Mouse (Mus musculus) hindbrain, postnatal 0 days (tissue): ENCODE results near the gene Ppp4r3a. TPM values are rescaled to one million over a fixed set of nuclear protein-coding genes. Genes with fewer than 3 reads are reported as not detected.
A peak's percentile ranks its signal among the peaks of the same experiment; 100 is the strongest.
"Not testable (repeated sequence)": the region's sequence is repeated elsewhere in the genome, so short reads cannot be mapped to it uniquely, and the experiment has no call there.

Source experiments
- ATAC-seq: fragments of 200-750 bp; cut with Nextera tagmentation; 2 replicates; pipeline ENCODE4 v1.8.0; 2017; ENCODE audit warnings: mild to moderate bottlenecking, moderate TSS enrichment, moderate library complexity
- DNase-seq: peaks from one replicate; pipeline ENCODE4 v3.0.0-alpha.2; 2015; ENCODE audit warnings: low spot score
- H3K27ac ChIP-seq: fragments of 300-500 bp; sonication (generic); 2 replicates; pipeline ENCODE4 v1.5.1; 2014; ENCODE audit warnings: mild to moderate bottlenecking
- H3K27me3 ChIP-seq: fragments of 300-500 bp; sonication (generic); 2 replicates; pipeline ENCODE4 v1.6.1; 2014; ENCODE audit warnings: low read length, mixed read lengths; ENCODE audit not compliant: insufficient read depth
- H3K36me3 ChIP-seq: fragments of 300-500 bp; sonication (generic); 2 replicates; pipeline ENCODE4 v1.6.1; 2014; ENCODE audit warnings: low read length, mixed read lengths; ENCODE audit not compliant: insufficient read depth
- H3K4me1 ChIP-seq: fragments of 300-500 bp; sonication (generic); 2 replicates; pipeline ENCODE4 v1.6.1; 2014; ENCODE audit warnings: antibody characterized with exemption, low read length, mixed read lengths; ENCODE audit not compliant: insufficient read depth
- H3K4me2 ChIP-seq: fragments of 300-500 bp; sonication (generic); 2 replicates; pipeline ENCODE4 v1.6.1; 2014; ENCODE audit warnings: low read depth, mild to moderate bottlenecking, low read length, moderate library complexity, mixed read lengths
- H3K4me3 ChIP-seq: fragments of 300-500 bp; sonication (generic); 2 replicates; pipeline ENCODE4 v1.5.1; 2014; ENCODE audit warnings: low read length
- H3K9ac ChIP-seq: fragments of 300-500 bp; sonication (generic); replicated peaks from 2 replicates; pipeline ENCODE4 v1.6.1; 2014; ENCODE audit warnings: mild to moderate bottlenecking, low read length, moderate library complexity, mixed read lengths
- H3K9me3 ChIP-seq: fragments of 300-500 bp; sonication (generic); 2 replicates; pipeline ENCODE4 v1.6.1; 2016; ENCODE audit warnings: low read length, mixed read lengths
- CTCF ChIP-seq: IDR thresholded peaks from 2 replicates; pipeline ENCODE4 v1.5.1; 2016; ENCODE audit warnings: antibody characterized with exemption, control low read depth, low read depth
- WGBS: fragments of 180-500 bp; shearing (Covaris S2); extraction: QIAGEN DNeasy Blood & Tissue Kit; methylation state at CpG from one replicate; pipeline ENCODE4 v1.1.7; 2014; 5-methylcytosine and 5-hydroxymethylcytosine counted together
- polyA plus RNA-seq: library from polyadenylated mRNA; unstranded; fragments of >200 nt; fragmentation: Nextera tagmentation; extraction: Ambion mirVana; gene quantifications from 2 replicates; pipeline ENCODE4 v1.2.1, GENCODE M21; 2015
- total RNA-seq: library from RNA; depleted of rRNA; stranded (reverse); fragments of >200 nt; gene quantifications from 2 replicates; pipeline ENCODE4 v1.2.3, GENCODE M21; 2014

The Ppp4r3a gene
- total and polyA plus RNA-seq, 2 experiments from 2014 or later = 16.3 to 28.9 TPM

DNA sequence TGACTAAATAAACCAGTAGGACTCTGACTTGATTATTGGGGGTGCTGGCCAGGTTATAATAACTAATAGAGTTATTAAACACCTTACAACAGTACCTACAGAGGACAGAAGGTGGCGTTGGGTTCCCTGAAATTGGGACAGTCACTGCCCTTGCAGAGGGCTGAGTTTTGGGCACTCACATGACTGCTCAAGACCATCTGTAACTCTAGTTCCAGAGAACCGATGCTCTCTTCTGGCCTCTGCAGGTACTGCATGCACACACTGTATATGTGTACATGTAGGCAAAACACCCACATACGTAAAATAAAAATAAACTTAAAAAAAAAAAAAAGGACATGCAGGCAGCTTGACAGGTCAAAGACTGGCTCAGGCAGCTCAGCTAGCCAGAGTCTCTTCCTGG, 19.1 kb upstream of the Ppp4r3a start:
- no peaks in the 10 kb centered on the region for H3K36me3 ChIP-seq
- no peak overlapping the region for H3K27ac ChIP-seq
- 85% methylated on average over 3 of the region's 3 CpGs for WGBS
- no peaks in the 10 kb centered on the region for H3K9me3 ChIP-seq
- DNase-seq (peak; percentile 28), ATAC-seq (peak; percentile 67; the same call in 1 of the 2 replicates)
- H3K4me2 ChIP-seq = no peak overlapping the region
- peak; percentile 58 for TF ChIP-seq CTCF
- H3K27me3 ChIP-seq = no peaks in the 10 kb centered on the region
- H3K4me1 ChIP-seq = no peaks in the 10 kb centered on the region
- H3K4me3 ChIP-seq = no peak overlapping the region
- no peak overlapping the region for H3K9ac ChIP-seq

GRCm38 (mm10) chr12:101093678-101094077, 10.2 kb upstream of the Ppp4r3a start:
- not testable (repeated sequence) for ATAC-seq, H3K4me3 ChIP-seq, H3K27me3 ChIP-seq, H3K4me1 ChIP-seq, H3K27ac ChIP-seq, H3K4me2 ChIP-seq, H3K9ac ChIP-seq, H3K36me3 ChIP-seq, H3K9me3 ChIP-seq, DNase-seq
- 63% methylated on average over 3 of the region's 3 CpGs for WGBS

- 78% methylated on average over 1 of the region's 1 CpGs for WGBS
- Histone ChIP-seq H3K27ac (no peak overlapping the region), H3K27me3 (no peaks in the 10 kb centered on the region), H3K9me3 (no peaks in the 10 kb centered on the region), H3K4me2 (no peak overlapping the region), H3K4me1 (no peaks in the 10 kb centered on the region), H3K36me3 (no peaks in the 10 kb centered on the region), H3K4me3 (no peak overlapping the region), H3K9ac (no peak overlapping the region)
- DNase-seq = no peak
- no peak for TF ChIP-seq CTCF
- no peak for ATAC-seq
These were observed 6.5 kb upstream of the Ppp4r3a start for GRCm38 (mm10) chr12:101089955-101090354.

- ATAC-seq (no peak), DNase-seq (no peak)
- no peak overlapping the region for H3K9ac ChIP-seq
- no peak overlapping the region for H3K4me2 ChIP-seq
- TF ChIP-seq CTCF = no peak
- H3K4me3 ChIP-seq = no peak overlapping the region
- H3K9me3 ChIP-seq = no peaks in the 10 kb centered on the region
- 83% methylated on average over 1 of the region's 1 CpGs for WGBS
- no peaks in the 10 kb centered on the region for H3K36me3 ChIP-seq
- no peaks in the 10 kb centered on the region for H3K27me3 ChIP-seq
- H3K4me1 ChIP-seq = no peaks in the 10 kb centered on the region; the same call in 1 of the 2 replicates
- H3K27ac ChIP-seq = no peak overlapping the region
These were observed 3.9 kb upstream of the Ppp4r3a start for GRCm38 (mm10) chr12:101087406-101087805.

DNA sequence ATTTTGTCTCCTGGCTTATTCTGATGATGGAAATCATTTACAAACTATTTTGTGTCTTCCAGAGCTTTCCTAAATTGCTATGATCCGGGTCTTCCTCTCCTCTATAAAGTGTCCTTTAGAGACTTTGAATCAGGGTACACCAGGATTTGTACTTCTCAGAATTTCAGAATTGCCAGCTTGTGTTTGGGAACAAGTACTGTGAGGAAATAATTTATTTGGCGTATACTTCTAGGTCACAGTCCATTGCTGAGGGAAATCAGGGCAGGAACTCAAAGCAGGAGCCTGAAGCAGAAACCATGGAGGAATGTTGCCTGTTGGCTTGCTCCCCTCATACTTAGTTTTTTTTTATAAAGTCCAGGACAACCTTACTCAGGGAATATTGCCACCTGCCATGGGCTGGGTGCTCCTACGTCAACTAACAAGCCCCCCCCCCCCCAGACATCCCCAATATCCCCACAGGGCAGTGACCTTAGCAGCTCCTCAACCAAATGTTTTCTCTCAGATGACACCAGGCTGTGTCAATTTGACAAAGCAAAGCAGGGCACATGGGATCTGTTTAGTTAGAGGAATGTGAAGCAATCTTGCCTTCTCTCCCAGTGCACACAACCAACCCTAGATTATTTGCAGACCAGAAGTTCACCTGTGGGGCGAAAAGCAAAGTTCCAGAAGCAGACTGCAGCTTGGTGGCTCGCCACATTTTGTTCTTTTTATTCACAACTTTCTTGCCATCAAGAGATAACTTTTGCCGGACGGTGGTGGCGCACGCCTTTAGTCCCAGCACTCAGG, 1.6 kb upstream of the Ppp4r3a start:
- Histone ChIP-seq H3K9ac (no peak overlapping the region), H3K4me3 (no peak overlapping the region), H3K27ac (no peak overlapping the region), H3K9me3 (no peaks in the 10 kb centered on the region), H3K4me1 (peaks cover 6% of the 10 kb centered on the region; the same call in 1 of the 2 replicates), H3K36me3 (no peaks in the 10 kb centered on the region), H3K27me3 (no peaks in the 10 kb centered on the region), H3K4me2 (peak overlapping the region; percentile 76; the same call in 1 of the 2 replicates)
- DNase-seq = no peak
- no peak for ATAC-seq
- WGBS = 92% methylated on average over 9 of the region's 9 CpGs
- no peak for TF ChIP-seq CTCF

- DNase-seq (peak; percentile 27), ATAC-seq (no peak)
- Histone ChIP-seq H3K4me1 (peaks cover 6% of the 10 kb centered on the region; the same call in 1 of the 2 replicates), H3K27ac (peak overlapping the region; percentile 99), H3K27me3 (no peaks in the 10 kb centered on the region), H3K9ac (peak overlapping the region; percentile 95), H3K36me3 (no peaks in the 10 kb centered on the region), H3K9me3 (no peaks in the 10 kb centered on the region), H3K4me2 (peak overlapping the region; percentile 76), H3K4me3 (peak overlapping the region; percentile 94)
- peak; percentile 26; the same call in 1 of the 2 replicates for TF ChIP-seq CTCF
- 2% methylated on average over 4 of the region's 4 CpGs for WGBS
These were observed 735 bp upstream of the Ppp4r3a start for GRCm38 (mm10) chr12:101084237-101084636.

DNA sequence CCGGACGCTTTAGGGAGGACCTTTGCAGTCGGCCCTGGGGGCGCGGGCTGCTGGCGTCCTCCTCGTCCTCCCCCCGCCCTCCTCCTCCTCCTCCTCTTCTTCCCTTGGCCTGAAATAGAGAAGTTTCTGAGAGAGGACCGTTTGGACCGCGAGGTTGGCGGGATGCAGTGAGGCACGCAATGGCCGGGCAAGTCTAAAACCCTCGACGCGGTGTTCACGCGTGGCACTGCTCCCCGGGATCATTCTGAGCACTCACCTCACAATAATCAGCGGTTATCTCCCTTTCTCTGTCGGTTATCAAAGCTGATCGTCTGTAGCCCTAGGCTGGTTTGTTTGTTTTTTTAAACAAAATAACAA, 315 bp upstream of the Ppp4r3a start:
- under 1% methylated on average over 23 of the region's 23 CpGs for WGBS
- peak overlapping the region; percentile 99 for H3K27ac ChIP-seq
- peaks cover 6% of the 10 kb centered on the region; the same call in 1 of the 2 replicates for H3K4me1 ChIP-seq
- no peaks in the 10 kb centered on the region for H3K36me3 ChIP-seq
- ATAC-seq = peak; percentile 75
- H3K9me3 ChIP-seq = no peaks in the 10 kb centered on the region
- no peak for DNase-seq
- H3K4me3 ChIP-seq = peak overlapping the region; percentile 94
- peak overlapping the region; percentile 95 for H3K9ac ChIP-seq
- peak overlapping the region; percentile 76 for H3K4me2 ChIP-seq
- TF ChIP-seq CTCF = no peak
- H3K27me3 ChIP-seq = no peaks in the 10 kb centered on the region
